Mouse (Mus musculus) left cerebral cortex, adult 18-20 months (tissue): ENCODE data around the gene Arid5a. TPM values are rescaled to one million over a fixed set of nuclear protein-coding genes. Genes with fewer than 3 reads are reported as not detected.

Experiments used
- DNase-seq, 2 experiments: peaks; one replicate each; pipeline ENCODE4 v3.0.0; 2021 to 2022; ENCODE audit warnings: low spot score in 2 of 2, mixed read lengths in 1 of 2
- microRNA-seq, 2 experiments: library from miRNA; unstranded; fragments of <30 nt; microRNA quantifications; one replicate each; pipeline ENCODE4 v1.2.0; 2021
- total RNA-seq, 2 experiments: library from RNA; stranded (reverse); gene quantifications; 2 replicates each; pipeline ENCODE4 v1.2.3; 2021

Gene Arid5a
- total RNA-seq, 2 experiments from 2014 or later = 15.6 to 18.1 TPM

DNA sequence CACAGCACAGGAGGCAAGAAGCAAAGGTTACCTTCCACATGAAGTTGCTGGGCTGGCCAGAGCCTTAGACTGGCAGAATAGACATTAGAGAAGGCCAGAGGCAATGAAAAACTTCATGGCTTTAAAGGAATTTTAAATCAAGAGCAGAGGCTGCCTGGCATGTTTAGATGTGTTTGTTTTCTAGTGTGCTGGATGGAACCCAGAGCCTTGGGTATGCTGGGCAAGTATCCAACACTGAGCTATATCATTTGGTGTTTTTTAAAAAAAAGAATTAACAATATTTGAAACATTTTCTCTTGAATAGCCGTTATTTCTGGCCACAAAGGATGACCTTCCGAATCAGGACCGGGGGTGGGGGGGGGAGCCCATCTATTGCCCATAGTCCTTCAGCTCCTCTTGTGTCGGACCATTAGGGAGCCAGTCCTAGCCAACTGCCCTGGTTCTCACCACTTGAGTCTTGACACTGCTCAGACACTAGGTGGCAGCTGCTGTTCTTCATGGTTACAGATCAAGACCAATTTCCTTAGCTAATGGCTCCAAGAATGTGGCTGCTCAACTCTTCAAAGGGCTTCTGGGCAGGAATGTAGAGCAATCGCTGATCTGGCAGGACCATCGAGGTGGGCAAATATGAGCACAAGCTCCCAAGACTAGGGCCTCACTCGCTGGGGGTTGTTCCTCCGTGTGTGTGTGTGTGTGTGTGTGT lies 16.4 kb downstream of the Arid5a start:
- DNase-seq = peak; percentile 42 to 49

DNA sequence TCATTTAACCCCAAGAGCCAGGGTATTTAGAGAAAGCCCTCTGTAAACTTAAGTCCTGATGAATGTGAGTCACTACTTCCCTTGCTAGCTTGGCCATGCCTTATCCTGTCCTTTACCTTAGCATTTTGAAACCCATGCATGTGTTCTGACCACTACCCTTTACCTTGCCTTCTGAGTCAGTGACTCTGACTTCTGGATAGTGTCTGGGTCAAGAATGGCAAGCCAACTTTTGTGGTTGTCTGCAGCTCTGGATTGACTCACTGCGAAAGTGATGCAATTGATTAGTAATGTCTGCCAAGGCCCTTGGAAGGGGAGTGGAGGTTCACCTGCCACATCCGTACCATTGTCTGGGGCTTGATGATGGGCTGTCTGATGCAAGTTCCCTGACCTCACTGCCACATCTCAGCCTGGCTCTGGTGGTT lies 18.4 kb downstream of the Arid5a start:
- no peak for DNase-seq

DNA sequence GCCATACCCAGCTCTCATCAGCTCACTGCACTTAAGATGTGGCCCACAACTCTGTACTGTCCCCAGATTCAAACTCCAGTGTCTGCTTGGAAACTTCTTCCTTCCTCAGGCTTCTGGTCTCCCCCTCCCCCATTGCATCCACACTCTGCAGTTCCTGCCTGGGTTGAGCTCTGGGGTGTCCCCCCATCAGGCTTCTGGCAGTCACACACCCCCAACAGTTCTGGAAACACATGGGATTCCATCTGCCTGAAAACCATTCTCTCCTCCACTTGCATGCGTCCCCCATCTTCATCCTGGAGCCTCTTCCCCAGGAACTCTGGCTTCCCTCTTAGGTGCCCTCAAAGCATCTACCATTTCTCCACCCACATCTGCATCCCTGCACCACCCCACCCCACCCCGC lies 19.3 kb downstream of the Arid5a start:
- DNase-seq = no peak

DNA sequence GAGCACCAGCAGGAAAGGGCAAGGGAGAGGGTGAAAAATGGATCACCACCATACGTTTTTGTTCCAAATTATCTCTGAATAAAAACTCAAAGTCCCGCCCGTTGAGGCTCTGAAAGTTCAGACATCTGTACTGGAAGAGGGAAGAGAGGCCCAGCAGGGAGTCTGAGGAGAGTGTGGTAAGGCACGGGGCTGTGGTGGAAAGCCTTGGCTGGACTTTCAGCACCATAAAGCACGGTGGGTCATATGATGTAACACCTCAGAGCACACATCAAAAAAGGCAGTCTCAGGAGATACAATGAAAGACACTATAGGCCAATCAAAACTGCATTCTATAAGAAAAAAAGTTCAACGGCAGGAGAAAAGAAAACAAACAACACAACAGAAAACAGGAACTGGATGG lies 24.2 kb downstream of the Arid5a start:
- no peak for DNase-seq

DNA sequence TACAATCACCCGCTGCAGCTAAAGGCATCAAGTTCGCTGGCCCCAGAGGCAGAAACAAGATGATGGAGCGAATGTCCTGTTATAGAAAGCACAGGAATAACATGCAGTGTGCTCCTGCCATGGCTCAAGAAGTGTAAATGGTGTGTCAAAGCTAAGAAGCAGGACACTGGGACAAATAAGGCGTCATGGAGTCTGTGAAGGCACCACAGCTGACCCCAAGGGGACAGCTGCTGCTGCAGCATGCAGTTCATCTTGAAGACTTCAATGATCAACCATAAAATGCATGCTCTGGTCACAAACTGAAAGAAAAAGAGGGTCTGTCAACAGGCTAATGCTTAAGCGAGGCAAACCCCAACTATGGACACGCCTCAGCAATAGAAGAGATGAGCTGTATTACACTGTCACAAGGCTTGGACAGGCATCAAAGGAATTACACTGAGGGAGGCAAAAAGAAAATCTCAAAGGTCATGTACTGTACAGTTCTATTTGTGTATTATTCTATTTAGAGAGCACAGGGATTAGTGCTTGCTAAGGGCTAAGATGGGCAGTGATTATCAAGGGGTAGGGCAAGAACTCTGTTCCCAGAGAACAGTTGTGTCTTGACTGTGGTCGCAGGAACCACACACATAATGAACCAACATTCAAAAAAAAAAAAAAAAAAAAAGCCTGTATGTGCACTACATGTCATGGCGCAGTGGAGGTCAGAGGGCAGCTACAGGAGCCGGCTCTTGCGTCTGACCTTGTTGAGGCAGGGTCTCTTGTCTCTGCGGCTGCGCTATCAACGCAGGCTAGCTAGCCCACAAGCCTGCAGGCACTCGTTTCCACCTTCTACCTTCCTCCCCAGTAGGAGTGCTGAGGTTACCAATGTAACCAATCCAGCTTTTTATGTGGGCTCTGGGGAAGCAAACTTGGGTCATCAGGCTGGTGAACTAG lies 25.7 kb downstream of the Arid5a start:
- DNase-seq = no peak

DNA sequence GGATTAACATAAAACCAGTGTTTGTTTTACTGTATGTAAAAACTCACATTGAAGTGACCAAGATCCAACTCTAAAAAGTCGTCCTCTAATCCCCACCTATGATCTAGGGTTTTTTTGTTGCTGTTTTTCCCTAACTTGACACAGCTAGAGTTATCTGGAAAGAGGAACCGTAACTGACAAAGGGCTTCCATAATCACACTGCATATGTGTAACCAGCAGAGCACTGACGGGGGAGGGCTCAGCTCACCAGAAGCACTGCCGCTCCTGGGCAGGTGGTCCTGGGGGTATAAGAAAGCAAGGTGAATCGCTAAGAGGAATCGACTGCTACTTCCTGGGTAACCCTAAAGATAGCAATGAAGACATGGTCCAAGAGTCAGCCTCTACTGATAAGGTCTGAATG lies 35.0 kb downstream of the Arid5a start:
- DNase-seq = no peak

DNA sequence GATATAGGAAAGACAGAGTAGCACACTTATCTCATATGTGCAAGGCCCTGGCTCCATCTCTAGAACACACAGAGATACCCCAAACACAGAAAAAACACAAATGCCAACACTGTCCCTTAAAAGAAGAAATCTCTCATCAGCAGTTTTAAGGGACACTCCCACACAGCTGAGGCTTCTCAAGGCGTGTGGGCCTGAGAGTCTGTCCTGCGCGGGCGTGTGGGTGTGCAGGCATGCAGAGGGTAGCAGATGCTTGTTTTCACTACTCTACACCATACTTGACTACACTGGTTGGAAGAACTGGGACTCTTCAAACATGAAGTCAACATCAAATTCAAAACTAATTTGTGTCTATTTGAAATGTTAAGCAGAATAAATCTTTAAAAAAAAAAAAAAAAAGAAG lies 44.8 kb downstream of the Arid5a start:
- peak; percentile 55 to 78 for DNase-seq

DNA sequence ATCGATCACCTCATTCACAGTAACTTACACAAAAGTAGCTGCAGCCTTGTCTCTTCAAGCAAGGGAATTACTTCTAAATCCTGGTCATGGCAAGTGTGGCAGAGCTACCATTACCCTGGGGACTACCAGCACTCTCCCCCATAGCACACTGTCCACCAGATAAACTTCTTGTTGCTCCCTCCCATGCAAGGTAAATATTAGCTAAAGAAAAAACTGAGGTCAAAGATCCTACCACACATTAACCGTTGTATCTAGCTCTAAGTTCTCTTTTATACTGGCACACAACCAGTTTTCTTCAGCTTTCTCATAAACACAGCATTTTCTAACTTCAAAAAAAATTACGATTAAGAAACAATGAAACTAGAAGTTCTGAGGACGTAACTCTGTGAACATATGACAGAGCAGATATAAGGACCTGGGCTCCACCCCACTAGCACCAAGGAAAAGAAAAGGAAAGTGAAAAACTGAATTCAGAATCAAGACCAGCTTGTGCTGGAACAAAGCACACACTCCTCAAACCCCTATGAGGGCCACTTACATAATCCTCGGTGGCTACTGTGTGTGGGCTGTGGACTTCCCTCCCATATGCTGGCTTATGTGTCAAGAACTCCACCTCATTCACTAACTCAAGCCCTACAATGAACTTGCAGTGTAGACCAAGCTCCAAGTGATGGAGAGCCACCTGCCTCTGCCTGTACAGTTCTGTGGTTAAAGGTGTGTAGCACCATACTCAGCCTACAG lies 49.6 kb downstream of the Arid5a start:
- DNase-seq = no peak

DNA sequence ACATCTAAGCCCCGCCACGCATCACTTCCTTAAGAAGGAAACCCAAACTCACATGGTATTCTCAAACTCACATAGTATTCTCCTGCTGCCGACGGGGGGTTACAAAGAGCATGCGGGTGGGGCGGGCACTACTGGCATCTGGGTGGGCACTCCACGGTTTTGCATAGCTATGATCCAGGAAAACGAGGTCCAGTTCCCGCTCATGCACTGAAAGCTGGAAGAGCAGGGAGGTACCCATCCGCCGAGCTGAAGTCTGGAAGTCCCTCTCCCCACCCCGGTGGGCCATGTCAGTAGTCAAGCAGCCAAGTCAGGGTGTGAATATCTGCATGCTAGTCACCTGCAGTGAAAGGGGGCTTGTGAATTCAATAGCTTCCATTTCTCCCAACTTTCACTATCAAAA lies 60.2 kb downstream of the Arid5a start:
- no peak for DNase-seq

DNA sequence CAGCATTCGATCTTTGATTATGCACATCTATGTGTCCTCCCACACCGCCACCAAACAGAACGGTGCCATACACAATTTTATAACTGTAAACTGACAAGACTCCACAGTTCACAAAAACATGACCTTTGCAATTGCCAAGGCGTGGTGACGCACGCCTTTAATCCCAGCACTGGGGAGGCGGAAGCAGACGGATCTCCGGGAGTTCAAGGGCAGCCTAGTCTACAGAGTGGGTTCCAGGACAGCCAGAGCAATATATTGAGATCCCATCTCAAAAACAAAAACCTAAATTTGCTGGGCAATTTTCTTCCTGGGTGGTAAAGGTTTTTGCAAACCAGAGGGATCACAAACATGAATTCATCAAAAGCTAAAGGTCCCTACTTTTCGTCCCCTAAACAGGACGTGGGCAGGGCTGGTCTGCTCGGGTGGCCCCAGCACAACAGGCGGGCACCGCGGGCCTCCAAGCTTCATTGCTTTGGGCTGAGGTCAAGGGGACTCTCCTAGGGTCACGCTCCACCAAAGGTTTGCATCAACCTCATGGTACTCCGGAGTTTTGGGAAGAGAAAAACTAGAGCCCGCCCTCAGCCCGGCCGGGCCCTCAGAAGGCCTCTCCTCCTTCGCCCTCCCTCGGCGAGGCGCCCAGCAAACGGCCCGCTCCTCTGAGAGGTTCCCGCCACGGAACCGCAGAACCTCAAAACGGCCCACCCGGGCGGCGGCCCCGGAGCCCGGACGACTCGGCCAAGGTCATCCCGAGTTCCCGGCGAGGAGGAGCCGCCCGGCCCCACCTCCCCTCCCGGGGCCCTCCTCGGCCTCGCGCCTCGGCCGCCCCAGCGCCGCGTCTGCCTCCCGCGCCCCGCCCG lies 60.8 kb downstream of the Arid5a start:
- DNase-seq = peak in 1 of 2 experiments; percentile 21

- DNase-seq = peak; percentile 85
Observed at GRCm38 (mm10) chr1:36368969-36369645, 61.6 kb downstream of the Arid5a start, which contains the start of gene Kansl3. TSS of gene Kansl3 (minus strand) at chr1:36369181.

DNA sequence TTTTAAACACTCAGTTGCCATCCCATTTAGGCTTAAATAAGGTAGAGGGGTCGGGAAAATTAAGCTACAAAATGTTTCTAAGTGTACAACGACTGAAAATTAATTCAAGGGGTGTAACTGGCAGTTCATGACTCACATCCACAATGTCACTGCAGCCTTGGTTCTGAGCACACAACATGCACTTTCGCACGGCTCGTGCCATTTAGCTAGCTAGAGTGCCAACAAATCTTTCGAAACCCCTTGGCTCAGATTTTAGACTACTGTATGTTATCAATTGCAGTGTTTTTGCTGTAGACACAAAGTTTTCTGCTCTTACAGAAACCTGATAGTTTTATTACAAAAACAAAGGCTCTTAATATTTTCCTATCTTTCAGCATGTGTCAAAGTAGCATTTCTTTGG lies 63.4 kb downstream of the Arid5a start:
- no peak for DNase-seq

DNA sequence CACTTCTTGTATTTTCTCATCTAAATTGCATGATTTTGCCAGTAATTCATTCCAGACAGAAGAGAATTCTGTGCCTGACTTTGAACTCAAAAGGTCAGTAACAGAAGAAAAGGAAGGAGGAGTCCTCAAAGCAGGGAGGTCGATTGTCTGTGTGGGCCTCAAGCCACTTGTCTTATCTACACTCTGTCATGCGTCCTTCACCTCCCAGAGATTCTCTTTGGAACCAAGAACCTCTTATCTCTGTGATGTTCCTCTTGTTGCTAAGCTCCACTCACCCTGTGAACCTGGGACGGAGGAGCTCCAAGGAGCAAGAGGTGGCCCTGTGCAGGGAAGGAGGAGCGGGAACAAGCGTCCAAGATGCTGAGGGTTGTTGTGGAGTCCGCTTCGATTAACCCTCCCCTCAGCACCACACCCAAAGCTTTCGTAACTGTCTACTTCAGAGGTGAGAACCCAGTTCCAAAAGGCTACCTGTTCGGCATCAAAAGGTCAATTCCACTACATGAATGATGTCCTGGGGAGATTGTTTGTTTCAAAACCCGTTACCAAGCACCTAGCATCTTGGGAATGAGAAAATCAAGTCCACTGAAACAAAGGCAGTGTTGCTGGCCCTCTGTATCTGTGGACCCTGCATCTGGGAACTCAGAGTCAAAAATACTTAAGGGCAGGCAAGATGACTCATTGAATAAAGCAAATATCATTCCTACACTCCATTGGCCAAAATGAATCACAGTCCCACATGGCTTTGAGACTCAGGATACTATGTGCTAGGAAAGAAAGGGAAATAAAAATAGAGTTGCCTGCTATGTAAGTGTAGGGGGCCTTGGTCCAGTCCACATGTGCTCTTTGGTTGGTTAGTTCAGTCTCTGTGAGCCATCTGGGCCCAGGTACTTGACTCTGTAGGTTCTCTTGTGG lies 64.7 kb downstream of the Arid5a start, which contains the start of gene Fer1l5:
Gene Fer1l5 (plus strand): TSS at position 358 of the 912 bp plus-strand sequence.
- no peak for DNase-seq

Small RNAs within 50 kb of the gene (microRNA-seq; reads per million reads assigned to microRNA genes)
- gene Mir6898 = 0.50 to 1.3 reads per million in 2 experiments

Other genes starting within 250 kb of the Arid5a start
- gene Hs6st1, start 239.3 kb upstream of the Arid5a start, total RNA-seq = 10 to 100 TPM; 48.6 to 51.7 TPM
- 10 to 100 TPM; 42.0 to 44.8 TPM for gene Uggt1, start 63.0 kb upstream of the Arid5a start, total RNA-seq
- under 1 TPM; 0.52 to 0.60 TPM for gene Neurl3, start 33.1 kb upstream of the Arid5a start, total RNA-seq
- gene Kansl3, start 61.4 kb downstream of the Arid5a start, total RNA-seq = 10 to 100 TPM; 76.6 TPM
- gene Fer1l5, start 64.6 kb downstream of the Arid5a start, total RNA-seq = not detected
- 10 to 100 TPM; 44.3 to 44.8 TPM for gene Lman2l, start 137.5 kb downstream of the Arid5a start, total RNA-seq
- gene Cnnm4, start 163.9 kb downstream of the Arid5a start, total RNA-seq = 10 to 100 TPM; 12.4 TPM
- gene Cnnm3, start 204.1 kb downstream of the Arid5a start, total RNA-seq = 10 to 100 TPM; 31.7 to 34.6 TPM
- 1 to 10 TPM; 5.4 to 5.9 TPM for gene Ankrd23, start 229.2 kb downstream of the Arid5a start, total RNA-seq
- under 1 TPM in 1 of 2 experiments, not detected in 1; 0.77 TPM for gene Gm42417, start 231.7 kb downstream of the Arid5a start, total RNA-seq
- gene Ankrd39, start 239.7 kb downstream of the Arid5a start, total RNA-seq = 10 to 100 TPM; 11.5 to 11.9 TPM